Mouse (Mus musculus): ENCODE results near the gene Icos. TPM values are rescaled to one million over a fixed set of nuclear protein-coding genes. Genes with fewer than 3 reads are reported as not detected.

Gene Icos
- polyA plus RNA-seq, 1 experiment from 2014 or later, result 0.14 TPM

- ATAC-seq (replicated peaks; ENCODE audit: insufficient number of reproducible peaks, low FRiP score, low TSS enrichment), result no peak
- no peaks in the 10 kb centered on the region for H3K4me1 ChIP-seq (ENCODE audit: control insufficient read depth, insufficient read depth, low read length)
- H3K27ac ChIP-seq (ENCODE audit: low read depth, low read length), result no peak overlapping the region
- no peak overlapping the region for H3K4me2 ChIP-seq
- no peaks in the 10 kb centered on the region for H3K36me3 ChIP-seq (ENCODE audit: control insufficient read depth, insufficient read depth, low read length)
- no peaks in the 10 kb centered on the region for H3K9me3 ChIP-seq (replicated peaks; ENCODE audit: control insufficient read depth, low read length)
- 63% methylated on average over 1 of the region's 1 CpGs for WGBS (ENCODE audit: insufficient replicate concordance)
- H3K4me3 ChIP-seq (ENCODE audit: low read depth, low read length), result no peak overlapping the region
- H3K9ac ChIP-seq (ENCODE audit: low read depth, low read length), result no peak overlapping the region
- no peaks in the 10 kb centered on the region for H3K27me3 ChIP-seq (ENCODE audit: control insufficient read depth, insufficient read depth, low read length)
These were observed 57.5 kb downstream of the Icos start for GRCm38 (mm10) chr1:61035270-61035669.

DNA sequence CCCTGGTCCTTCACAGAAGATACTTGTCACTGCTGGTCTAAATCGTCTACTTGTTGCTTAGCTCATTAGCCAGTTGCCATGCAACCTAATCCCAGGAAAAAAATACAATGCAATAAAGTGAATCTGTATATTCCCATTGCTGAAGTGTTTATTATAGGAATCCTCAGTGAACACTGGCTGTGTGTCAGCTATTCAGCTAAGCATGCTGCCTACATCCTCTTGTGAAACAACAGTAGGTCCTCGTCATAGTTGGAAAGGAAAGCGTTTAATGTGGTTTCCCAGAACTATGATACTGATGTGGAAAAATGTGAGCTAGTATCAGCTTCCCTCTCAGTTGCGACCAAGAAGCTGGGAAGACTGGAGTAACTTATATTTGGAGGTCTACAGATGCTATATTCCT lies 60.5 kb downstream of the Icos start:
- Histone ChIP-seq H3K27ac (ENCODE audit: low read depth, low read length) (no peak overlapping the region), H3K9ac (ENCODE audit: low read depth, low read length) (no peak overlapping the region), H3K9me3 (replicated peaks; ENCODE audit: control insufficient read depth, low read length) (no peaks in the 10 kb centered on the region), H3K4me1 (ENCODE audit: control insufficient read depth, insufficient read depth, low read length) (no peaks in the 10 kb centered on the region), H3K36me3 (ENCODE audit: control insufficient read depth, insufficient read depth, low read length) (no peaks in the 10 kb centered on the region), H3K4me3 (ENCODE audit: low read depth, low read length) (no peak overlapping the region), H3K4me2 (no peak overlapping the region), H3K27me3 (ENCODE audit: control insufficient read depth, insufficient read depth, low read length) (no peaks in the 10 kb centered on the region)
- no peak for ATAC-seq (replicated peaks; ENCODE audit: insufficient number of reproducible peaks, low FRiP score, low TSS enrichment)
- 73% methylated on average over 4 of the region's 4 CpGs for WGBS (ENCODE audit: insufficient replicate concordance)

- Histone ChIP-seq H3K27ac (ENCODE audit: low read depth, low read length) (no peak overlapping the region), H3K27me3 (ENCODE audit: control insufficient read depth, insufficient read depth, low read length) (no peaks in the 10 kb centered on the region), H3K4me1 (ENCODE audit: control insufficient read depth, insufficient read depth, low read length) (no peaks in the 10 kb centered on the region), H3K9ac (ENCODE audit: low read depth, low read length) (no peak overlapping the region), H3K36me3 (ENCODE audit: control insufficient read depth, insufficient read depth, low read length) (no peaks in the 10 kb centered on the region), H3K4me3 (ENCODE audit: low read depth, low read length) (no peak overlapping the region), H3K4me2 (no peak overlapping the region), H3K9me3 (replicated peaks; ENCODE audit: control insufficient read depth, low read length) (no peaks in the 10 kb centered on the region)
- 58% methylated on average over 4 of the region's 4 CpGs for WGBS (ENCODE audit: insufficient replicate concordance)
- no peak for ATAC-seq (replicated peaks; ENCODE audit: insufficient number of reproducible peaks, low FRiP score, low TSS enrichment)
These were observed 61.6 kb downstream of the Icos start for GRCm38 (mm10) chr1:61039310-61039709.

DNA sequence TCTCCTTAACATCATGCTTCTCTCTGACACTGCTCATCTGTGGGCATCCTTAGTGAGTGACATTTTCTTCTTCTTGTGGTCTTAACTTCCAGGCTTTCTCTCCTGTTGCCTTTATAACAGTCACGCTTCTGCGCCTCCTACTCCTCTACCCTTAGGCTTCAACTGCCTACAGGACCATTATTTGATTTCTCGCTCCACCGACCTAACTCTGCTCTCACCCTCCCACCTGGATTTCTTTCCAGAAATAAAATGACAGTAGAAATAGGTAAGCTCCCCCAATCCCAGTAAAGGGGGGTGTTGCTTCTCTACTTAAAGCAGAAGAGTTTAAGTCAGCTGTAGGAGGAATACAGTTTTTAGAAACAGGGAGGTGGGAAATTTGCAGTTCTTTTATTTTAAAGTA lies 62.7 kb downstream of the Icos start:
- ATAC-seq (replicated peaks; ENCODE audit: insufficient number of reproducible peaks, low FRiP score, low TSS enrichment), result no peak
- no peak overlapping the region for H3K9ac ChIP-seq (ENCODE audit: low read depth, low read length)
- 89% methylated on average over 4 of the region's 4 CpGs for WGBS (ENCODE audit: insufficient replicate concordance)

DNA sequence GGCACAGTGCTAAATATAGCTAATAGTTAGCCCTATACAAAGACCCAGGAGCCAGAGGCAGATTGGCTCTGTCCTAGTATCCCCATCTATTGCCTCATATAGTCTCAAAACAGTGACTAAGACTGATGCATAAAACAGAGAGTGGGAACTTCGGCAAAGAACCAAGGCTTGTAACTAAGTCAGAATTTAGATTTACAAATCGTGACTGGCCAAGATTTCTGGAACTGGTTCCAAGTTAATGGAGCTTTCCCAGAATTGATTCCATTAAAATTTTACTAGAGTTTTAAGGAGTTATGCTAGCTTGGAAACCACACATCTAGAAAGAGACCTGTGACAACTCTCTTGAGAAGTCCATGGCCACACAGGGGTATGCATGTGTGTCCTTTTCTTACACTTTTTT lies 65.1 kb downstream of the Icos start:
- Histone ChIP-seq H3K27ac (ENCODE audit: low read depth, low read length) (no peak overlapping the region), H3K9me3 (replicated peaks; ENCODE audit: control insufficient read depth, low read length) (no peaks in the 10 kb centered on the region), H3K4me1 (ENCODE audit: control insufficient read depth, insufficient read depth, low read length) (no peaks in the 10 kb centered on the region), H3K27me3 (ENCODE audit: control insufficient read depth, insufficient read depth, low read length) (no peaks in the 10 kb centered on the region), H3K4me3 (ENCODE audit: low read depth, low read length) (no peak overlapping the region), H3K36me3 (ENCODE audit: control insufficient read depth, insufficient read depth, low read length) (no peaks in the 10 kb centered on the region), H3K4me2 (no peak overlapping the region), H3K9ac (ENCODE audit: low read depth, low read length) (no peak overlapping the region)
- ATAC-seq (replicated peaks; ENCODE audit: insufficient number of reproducible peaks, low FRiP score, low TSS enrichment), result no peak
- WGBS (ENCODE audit: insufficient replicate concordance), result 82% methylated on average over 2 of the region's 2 CpGs

More for the DNA sequence above, 62.7 kb downstream of the Icos start:
- no peaks in the 10 kb centered on the region for H3K36me3 ChIP-seq (ENCODE audit: control insufficient read depth, insufficient read depth, low read length)
- no peak overlapping the region for H3K4me3 ChIP-seq (ENCODE audit: low read depth, low read length)
- H3K9me3 ChIP-seq (replicated peaks; ENCODE audit: control insufficient read depth, low read length), result no peaks in the 10 kb centered on the region
- H3K4me1 ChIP-seq (ENCODE audit: control insufficient read depth, insufficient read depth, low read length), result no peaks in the 10 kb centered on the region
- no peak overlapping the region for H3K27ac ChIP-seq (ENCODE audit: low read depth, low read length)
- H3K4me2 ChIP-seq, result no peak overlapping the region
- no peaks in the 10 kb centered on the region for H3K27me3 ChIP-seq (ENCODE audit: control insufficient read depth, insufficient read depth, low read length)

GRCm38 (mm10) chr1:61046055-61046705 lies 68.5 kb downstream of the Icos start:
- no peaks in the 10 kb centered on the region for H3K27me3 ChIP-seq (ENCODE audit: control insufficient read depth, insufficient read depth, low read length)

DNA sequence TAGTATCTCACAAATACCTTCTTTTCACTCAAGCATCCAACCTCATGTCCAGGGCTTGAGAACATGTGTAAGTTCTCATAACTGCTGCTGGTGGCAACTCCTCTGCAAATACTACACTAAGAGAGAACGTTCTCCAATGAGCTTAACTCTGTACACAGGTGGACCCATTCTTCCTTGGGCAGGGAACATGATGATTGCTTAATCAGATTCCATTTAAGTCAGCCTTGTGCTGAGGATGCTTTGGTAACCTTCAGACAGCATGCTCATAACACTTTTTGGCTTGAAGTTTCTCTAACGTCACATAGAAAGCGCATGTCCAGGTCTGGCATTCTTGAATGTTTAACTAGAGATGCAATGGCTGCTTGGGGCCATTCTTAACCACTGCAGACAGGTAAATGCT lies 69.6 kb downstream of the Icos start:
- no peak overlapping the region for H3K27ac ChIP-seq (ENCODE audit: low read depth, low read length)
- H3K4me1 ChIP-seq (ENCODE audit: control insufficient read depth, insufficient read depth, low read length), result no peaks in the 10 kb centered on the region
- H3K4me3 ChIP-seq (ENCODE audit: low read depth, low read length), result no peak overlapping the region
- H3K4me2 ChIP-seq, result no peak overlapping the region
- ATAC-seq (replicated peaks; ENCODE audit: insufficient number of reproducible peaks, low FRiP score, low TSS enrichment), result no peak
- H3K9me3 ChIP-seq (replicated peaks; ENCODE audit: control insufficient read depth, low read length), result no peaks in the 10 kb centered on the region
- no peak overlapping the region for H3K9ac ChIP-seq (ENCODE audit: low read depth, low read length)
- no peaks in the 10 kb centered on the region for H3K36me3 ChIP-seq (ENCODE audit: control insufficient read depth, insufficient read depth, low read length)
- H3K27me3 ChIP-seq (ENCODE audit: control insufficient read depth, insufficient read depth, low read length), result no peaks in the 10 kb centered on the region
- WGBS (ENCODE audit: insufficient replicate concordance), result 80% methylated on average over 3 of the region's 3 CpGs

More at GRCm38 (mm10) chr1:61046055-61046705, 68.5 kb downstream of the Icos start:
- H3K4me1 ChIP-seq (ENCODE audit: control insufficient read depth, insufficient read depth, low read length), result no peaks in the 10 kb centered on the region
- no peak overlapping the region for H3K4me2 ChIP-seq
- WGBS (ENCODE audit: insufficient replicate concordance), result 81% methylated on average over 3 of the region's 3 CpGs
- no peak overlapping the region for H3K9ac ChIP-seq (ENCODE audit: low read depth, low read length)
- no peaks in the 10 kb centered on the region for H3K36me3 ChIP-seq (ENCODE audit: control insufficient read depth, insufficient read depth, low read length)
- H3K9me3 ChIP-seq (replicated peaks; ENCODE audit: control insufficient read depth, low read length), result no peaks in the 10 kb centered on the region
- H3K27ac ChIP-seq (ENCODE audit: low read depth, low read length), result no peak overlapping the region
- H3K4me3 ChIP-seq (ENCODE audit: low read depth, low read length), result no peak overlapping the region
- no peak for ATAC-seq (replicated peaks; ENCODE audit: insufficient number of reproducible peaks, low FRiP score, low TSS enrichment)

Other genes starting within 250 kb of the Icos start
- gene Ctla4, start 90.9 kb upstream of the Icos start, polyA plus RNA-seq (2014; fragmentation: Nextera tagmentation; extraction: Ambion mirVana), result 0.09 TPM in 1 of 2 replicates, not detected in the other

Measured in heart, embryonic 11.5 days (tissue).